Mouse (Mus musculus) heart, embryonic 11.5 days (tissue): ENCODE measurements around the gene Cd164l2. TPM values are rescaled to one million over a fixed set of nuclear protein-coding genes. Genes with fewer than 3 reads are reported as not detected.
A peak's percentile ranks its signal among the peaks of the same experiment; 100 is the strongest.

Experiments
- ATAC-seq: fragments of 200-750 bp; cut with Nextera tagmentation; replicated peaks from 2 replicates; pipeline ENCODE4 v1.8.0; 2017; ENCODE audit warnings: moderate library complexity; ENCODE audit not compliant: insufficient number of reproducible peaks, low FRiP score, low TSS enrichment
- H3K27ac ChIP-seq: fragments of 300-500 bp; sonication (generic); 2 replicates; pipeline ENCODE4 v1.5.1; 2014; ENCODE audit warnings: mild to moderate bottlenecking, low read depth, low read length
- H3K27me3 ChIP-seq: fragments of 300-500 bp; sonication (generic); 2 replicates; pipeline ENCODE4 v1.6.1; 2014; ENCODE audit warnings: mild to moderate bottlenecking, low read length, mixed read lengths; ENCODE audit not compliant: control insufficient read depth, insufficient read depth
- H3K36me3 ChIP-seq: fragments of 300-500 bp; sonication (generic); 2 replicates; pipeline ENCODE4 v1.6.1; 2014; ENCODE audit warnings: mild to moderate bottlenecking, low read length, moderate library complexity, mixed read lengths; ENCODE audit not compliant: control insufficient read depth, insufficient read depth
- H3K4me1 ChIP-seq: fragments of 300-500 bp; sonication (generic); 2 replicates; pipeline ENCODE4 v1.6.1; 2014; ENCODE audit warnings: low read length; ENCODE audit not compliant: control insufficient read depth, insufficient read depth
- H3K4me2 ChIP-seq: fragments of 300-500 bp; sonication (generic); 2 replicates; pipeline ENCODE4 v1.6.1; 2014; ENCODE audit warnings: mild to moderate bottlenecking, moderate library complexity
- H3K4me3 ChIP-seq: fragments of 300-500 bp; sonication (generic); 2 replicates; pipeline ENCODE4 v1.5.1; 2014; ENCODE audit warnings: low read depth, low read length
- H3K9ac ChIP-seq: fragments of 300-500 bp; sonication (generic); 2 replicates; pipeline ENCODE4 v1.6.1; 2014; ENCODE audit warnings: mild to moderate bottlenecking, low read depth, low read length, moderate library complexity
- H3K9me3 ChIP-seq: fragments of 300-500 bp; sonication (generic); replicated peaks from 2 replicates; pipeline ENCODE4 v1.6.1; 2016; ENCODE audit warnings: low read length; ENCODE audit not compliant: control insufficient read depth
- WGBS: fragments of 180-500 bp; shearing (Covaris S2); extraction: QIAGEN DNeasy Blood & Tissue Kit; methylation state at CpG from one replicate; pipeline ENCODE4 v1.1.7; 2014; ENCODE audit not compliant: insufficient replicate concordance; 5-methylcytosine and 5-hydroxymethylcytosine counted together
- polyA plus RNA-seq: library from polyadenylated mRNA; unstranded; fragments of >200 nt; fragmentation: Nextera tagmentation; extraction: Ambion mirVana; gene quantifications from 2 replicates; pipeline ENCODE4 v1.2.1, GENCODE M21; 2014

Gene Cd164l2
- polyA plus RNA-seq, 1 experiment from 2014 or later, result 0.27 TPM

DNA sequence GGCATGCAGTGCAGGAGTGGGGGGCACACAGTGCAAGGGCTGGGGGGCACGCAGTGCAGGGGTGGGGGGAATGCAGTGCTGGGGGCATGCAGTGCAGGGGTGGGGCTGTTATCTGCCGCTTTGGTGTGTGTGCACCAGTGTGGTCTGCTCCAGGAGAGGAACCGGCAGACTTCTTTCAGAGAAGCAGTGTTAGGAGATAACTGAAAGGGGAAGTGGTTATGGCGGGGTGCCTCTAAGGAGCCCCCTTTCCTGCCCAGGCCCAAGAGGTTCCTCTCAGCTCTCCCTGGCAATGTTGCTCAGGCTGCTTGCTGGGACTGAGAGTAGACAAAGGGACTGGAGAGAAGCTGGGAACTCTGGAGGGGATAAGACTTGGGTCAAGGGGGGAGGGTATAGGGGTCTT, 26.0 kb downstream of the Cd164l2 start:
- H3K4me3 ChIP-seq, result no peak overlapping the region
- H3K27me3 ChIP-seq, result peaks cover 15% of the 10 kb centered on the region
- peaks cover 8% of the 10 kb centered on the region for H3K4me1 ChIP-seq
- H3K36me3 ChIP-seq, result no peaks in the 10 kb centered on the region
- H3K9me3 ChIP-seq, result no peaks in the 10 kb centered on the region
- no peak overlapping the region for H3K9ac ChIP-seq
- H3K4me2 ChIP-seq, result no peak overlapping the region
- ATAC-seq, result no peak
- H3K27ac ChIP-seq, result no peak overlapping the region
- WGBS, result 52% methylated on average over 4 of the region's 4 CpGs

DNA sequence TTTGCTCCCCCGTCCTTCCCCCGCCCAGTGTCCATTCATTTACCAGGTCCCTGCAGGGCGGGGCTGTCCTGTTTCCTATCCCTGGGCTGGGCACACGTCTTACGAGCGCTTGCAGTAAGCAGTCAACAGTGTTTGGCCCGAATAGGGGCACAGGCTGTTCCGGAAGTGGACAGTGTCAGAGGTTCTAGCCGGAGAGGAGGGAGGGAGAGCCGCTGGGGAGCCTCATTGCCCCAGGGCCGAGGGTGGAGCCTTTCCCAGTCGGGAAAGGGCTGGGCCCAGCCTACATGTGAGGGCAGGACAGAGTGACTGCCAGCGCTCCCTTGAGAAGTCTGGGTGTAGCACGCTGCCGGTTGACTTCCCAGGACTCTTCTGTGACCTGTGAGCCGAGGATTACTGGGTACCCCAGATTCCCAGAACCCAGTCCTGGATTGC, 28.6 kb downstream of the Cd164l2 start, which contains the start of gene Map3k6:
TSS of gene Map3k6 (plus strand) at position 329 of the 432 bp plus-strand sequence.
- Histone ChIP-seq H3K9ac (peak within 1 kb of the TSS; percentile 74), H3K27me3 (peaks cover 32% of the 10 kb centered on the region), H3K9me3 (no peaks in the 10 kb centered on the region), H3K27ac (peak within 1 kb of the TSS; percentile 66), H3K4me3 (peak within 1 kb of the TSS; percentile 62), H3K4me2 (peak within 1 kb of the TSS; percentile 98), H3K36me3 (no peaks in the 10 kb centered on the region), H3K4me1 (peaks cover 12% of the 10 kb centered on the region)
- WGBS, result 5% methylated on average over 16 of the region's 16 CpGs
- ATAC-seq, result no peak

- Histone ChIP-seq H3K4me1 (peaks cover 12% of the 10 kb centered on the region), H3K9me3 (no peaks in the 10 kb centered on the region), H3K4me2 (peak overlapping the region; percentile 98), H3K27ac (peak overlapping the region; percentile 66), H3K4me3 (peak overlapping the region; percentile 62), H3K36me3 (no peaks in the 10 kb centered on the region), H3K27me3 (peaks cover 35% of the 10 kb centered on the region), H3K9ac (peak overlapping the region; percentile 74)
- ATAC-seq, result peak; percentile 85
- under 1% methylated on average over 78 of the region's 78 CpGs for WGBS
Observed at GRCm38 (mm10) chr4:133240934-133241908, 29.3 kb downstream of the Cd164l2 start.

- no peaks in the 10 kb centered on the region for H3K36me3 ChIP-seq
- H3K9me3 ChIP-seq, result no peaks in the 10 kb centered on the region
- 0 out of 2 replicates have a peak overlapping the region, but pooled peaks have one; percentile 74 for H3K9ac ChIP-seq
- peaks cover 14% of the 10 kb centered on the region for H3K4me1 ChIP-seq
- peak overlapping the region; percentile 98 for H3K4me2 ChIP-seq
- no peak overlapping the region for H3K27ac ChIP-seq
- WGBS, result 15% methylated on average over 11 of the region's 11 CpGs
- H3K27me3 ChIP-seq, result peaks cover 41% of the 10 kb centered on the region
- H3K4me3 ChIP-seq, result peak overlapping the region; percentile 62
- no peak for ATAC-seq
Observed at GRCm38 (mm10) chr4:133241910-133242309, 30.0 kb downstream of the Cd164l2 start.

- Histone ChIP-seq H3K27ac (no peak overlapping the region), H3K4me2 (no peak overlapping the region), H3K36me3 (no peaks in the 10 kb centered on the region), H3K27me3 (peaks cover 49% of the 10 kb centered on the region), H3K9ac (no peak overlapping the region), H3K4me1 (peaks cover 18% of the 10 kb centered on the region), H3K4me3 (no peak overlapping the region), H3K9me3 (no peaks in the 10 kb centered on the region)
- ATAC-seq, result no peak
- WGBS, result 65% methylated on average over 9 of the region's 9 CpGs
Observed at GRCm38 (mm10) chr4:133242710-133243109, 30.8 kb downstream of the Cd164l2 start.

GRCm38 (mm10) chr4:133243538-133243937, 31.6 kb downstream of the Cd164l2 start:
- Histone ChIP-seq H3K9me3 (no peaks in the 10 kb centered on the region), H3K27me3 (peaks cover 57% of the 10 kb centered on the region), H3K9ac (no peak overlapping the region), H3K27ac (no peak overlapping the region), H3K4me3 (no peak overlapping the region), H3K36me3 (no peaks in the 10 kb centered on the region), H3K4me1 (peaks cover 18% of the 10 kb centered on the region), H3K4me2 (no peak overlapping the region)
- ATAC-seq, result no peak
- WGBS, result 37% methylated on average over 13 of the region's 13 CpGs

DNA sequence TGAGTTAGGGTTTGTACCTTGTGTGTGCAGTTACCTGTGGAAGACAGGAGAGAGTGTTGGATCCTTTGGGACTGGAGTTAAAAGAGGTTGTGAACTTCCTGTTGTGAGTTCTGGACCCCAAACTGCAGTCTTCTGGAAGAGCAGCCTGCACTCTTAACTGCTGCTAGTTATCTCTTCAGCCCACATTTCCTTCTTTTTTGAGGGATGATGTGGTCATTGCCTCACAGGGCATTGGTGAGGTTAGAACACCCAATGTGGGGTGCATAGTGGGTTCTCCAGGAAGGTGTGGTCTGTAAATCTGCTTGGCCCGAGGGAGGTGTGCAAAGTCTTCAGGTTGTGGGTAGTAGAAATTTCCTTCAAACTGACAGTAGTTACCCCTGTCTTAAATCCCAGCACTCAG, 32.4 kb downstream of the Cd164l2 start:
- Histone ChIP-seq H3K27me3 (peaks cover 61% of the 10 kb centered on the region), H3K4me3 (no peak overlapping the region), H3K27ac (no peak overlapping the region), H3K9me3 (no peaks in the 10 kb centered on the region), H3K4me1 (peaks cover 18% of the 10 kb centered on the region), H3K36me3 (no peaks in the 10 kb centered on the region), H3K9ac (no peak overlapping the region), H3K4me2 (no peak overlapping the region)
- ATAC-seq, result no peak
- WGBS, result 66% methylated on average over 1 of the region's 1 CpGs

- Histone ChIP-seq H3K4me3 (no peak overlapping the region), H3K4me1 (peaks cover 22% of the 10 kb centered on the region), H3K27me3 (peaks cover 86% of the 10 kb centered on the region), H3K9me3 (no peaks in the 10 kb centered on the region), H3K9ac (no peak overlapping the region), H3K4me2 (no peak overlapping the region), H3K36me3 (no peaks in the 10 kb centered on the region), H3K27ac (no peak overlapping the region)
- 23% methylated on average over 15 of the region's 15 CpGs for WGBS
- ATAC-seq, result no peak
Observed at GRCm38 (mm10) chr4:133247072-133247471, 35.1 kb downstream of the Cd164l2 start.
